Mouse (Mus musculus): ENCODE results near the gene Tcf7l1. TPM values are rescaled to one million over a fixed set of nuclear protein-coding genes. Genes with fewer than 3 reads are reported as not detected.
"Not testable (repeated sequence)": the region's sequence is repeated elsewhere in the genome, so short reads cannot be mapped to it uniquely, and the experiment has no call there.

Tcf7l1 gene
- 7.2 and 7.9 TPM in 2 replicates for polyA plus RNA-seq (2015; fragmentation: Nextera tagmentation; extraction: Ambion mirVana)

DNA sequence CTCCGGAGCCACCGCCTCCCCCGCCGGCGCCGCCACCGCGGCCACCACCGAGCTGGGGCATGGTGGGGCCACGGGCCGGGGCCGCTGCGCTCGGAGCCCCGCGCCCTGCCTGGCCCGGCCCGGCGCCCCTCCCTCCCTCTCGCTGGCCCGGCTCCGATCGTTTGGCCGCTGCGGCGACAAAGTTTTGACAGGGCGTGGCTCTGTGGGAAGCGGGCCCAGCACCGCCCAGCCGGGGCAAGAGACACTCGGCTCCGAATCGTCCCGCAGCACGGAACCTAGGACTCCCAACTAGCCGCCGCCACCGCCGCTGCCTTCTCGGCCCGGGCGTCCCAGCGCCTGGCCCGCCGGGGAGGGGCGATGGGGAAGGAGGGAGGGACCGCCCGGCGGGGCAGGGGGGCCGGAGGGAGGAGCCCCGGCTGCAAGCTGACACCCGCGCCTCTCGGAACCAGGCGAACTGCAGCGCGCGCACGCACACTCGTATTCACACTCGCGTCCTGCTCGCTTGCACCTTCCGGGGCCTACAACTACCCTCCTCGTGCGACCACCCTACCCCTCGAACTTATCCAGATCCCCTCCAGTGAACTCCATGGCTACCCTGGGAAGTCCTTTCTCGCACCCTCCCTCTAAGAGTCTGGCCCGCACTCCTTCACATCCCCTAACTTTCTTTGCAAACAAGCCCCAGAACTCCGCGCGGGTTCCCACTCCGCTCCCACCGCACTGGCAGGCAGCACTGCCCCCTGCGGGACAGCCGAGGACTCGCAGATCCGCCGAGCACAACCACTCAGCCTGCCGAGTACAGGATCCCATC lies at the start of gene Tcf7l1:
Gene Tcf7l1 (minus strand): TSS at position 363 of the 808 bp plus-strand sequence.
- H3K27me3 ChIP-seq, result peaks cover 14% of the 10 kb centered on the region
- H3K4me1 ChIP-seq (replicated peaks), result peaks cover 27% of the 10 kb centered on the region
- ATAC-seq (ENCODE audit: low FRiP score, low read depth), result peak; percentile 88
- peak within 1 kb of the TSS; percentile 68 for H3K4me3 ChIP-seq
- peak within 1 kb of the TSS; percentile 100 for H3K4me2 ChIP-seq
- H3K9me3 ChIP-seq, result no peaks in the 10 kb centered on the region
- H3K27ac ChIP-seq (replicated peaks), result peak within 1 kb of the TSS; percentile 80
- H3K36me3 ChIP-seq, result no peaks in the 10 kb centered on the region
- H3K9ac ChIP-seq, result peak within 1 kb of the TSS; percentile 59
- under 1% methylated on average over 61 of the region's 80 CpGs for WGBS

DNA sequence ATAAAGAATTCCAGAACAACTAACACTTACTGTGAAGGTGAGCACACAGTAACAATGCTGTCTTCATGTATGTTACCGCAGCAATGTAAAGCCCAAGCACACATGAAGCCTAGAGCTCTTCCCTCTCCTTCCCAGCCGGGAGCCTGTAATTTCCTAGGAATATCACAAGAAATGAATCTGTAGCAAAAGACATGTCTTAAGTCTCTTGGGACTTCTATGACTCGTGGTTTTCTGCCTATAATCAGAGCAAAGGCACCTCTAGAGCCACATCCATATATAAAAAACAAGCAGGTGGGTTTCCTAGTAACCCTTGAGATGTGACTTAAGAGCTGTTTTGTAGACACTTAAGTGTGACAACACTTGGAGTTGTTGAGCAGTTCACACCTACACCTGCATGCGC lies 48.7 kb upstream of the Tcf7l1 start:
- Histone ChIP-seq H3K9ac (no peak overlapping the region), H3K27me3 (no peaks in the 10 kb centered on the region), H3K4me1 (replicated peaks) (no peaks in the 10 kb centered on the region), H3K9me3 (no peaks in the 10 kb centered on the region), H3K36me3 (peaks cover 21% of the 10 kb centered on the region), H3K27ac (replicated peaks) (no peak overlapping the region), H3K4me3 (no peak overlapping the region), H3K4me2 (no peak overlapping the region)
- ATAC-seq (ENCODE audit: low FRiP score, low read depth), result no peak
- WGBS, result 87% methylated on average over 4 of the region's 4 CpGs

DNA sequence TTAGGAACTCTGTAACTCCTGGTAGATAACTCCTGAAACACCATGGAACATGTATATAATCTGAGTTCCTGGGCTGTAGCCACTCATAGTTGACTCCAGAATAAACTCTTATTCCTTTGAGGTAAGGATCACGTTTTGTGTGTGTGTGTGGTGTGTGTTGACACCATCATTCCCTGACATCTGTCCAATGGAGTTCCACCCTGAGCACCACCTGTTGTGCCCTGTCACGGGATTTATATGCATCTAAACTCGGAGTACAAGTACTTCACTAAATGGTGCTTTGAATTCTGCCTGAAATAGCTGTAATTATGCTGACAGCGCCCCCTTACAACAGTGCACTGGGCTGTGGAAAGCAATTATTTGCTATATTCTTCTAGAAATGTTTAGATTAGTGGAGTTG lies 45.5 kb upstream of the Tcf7l1 start:
- Histone ChIP-seq H3K4me1 (replicated peaks) (no peaks in the 10 kb centered on the region), H3K4me3 (no peak overlapping the region), H3K36me3 (peaks cover 1% of the 10 kb centered on the region; the same call in 1 of the 2 replicates), H3K27ac (replicated peaks) (no peak overlapping the region), H3K9me3 (no peaks in the 10 kb centered on the region), H3K9ac (no peak overlapping the region), H3K4me2 (no peak overlapping the region), H3K27me3 (no peaks in the 10 kb centered on the region)
- ATAC-seq (ENCODE audit: low FRiP score, low read depth), result no peak
- WGBS, result 68% methylated on average over 4 of the region's 4 CpGs

DNA sequence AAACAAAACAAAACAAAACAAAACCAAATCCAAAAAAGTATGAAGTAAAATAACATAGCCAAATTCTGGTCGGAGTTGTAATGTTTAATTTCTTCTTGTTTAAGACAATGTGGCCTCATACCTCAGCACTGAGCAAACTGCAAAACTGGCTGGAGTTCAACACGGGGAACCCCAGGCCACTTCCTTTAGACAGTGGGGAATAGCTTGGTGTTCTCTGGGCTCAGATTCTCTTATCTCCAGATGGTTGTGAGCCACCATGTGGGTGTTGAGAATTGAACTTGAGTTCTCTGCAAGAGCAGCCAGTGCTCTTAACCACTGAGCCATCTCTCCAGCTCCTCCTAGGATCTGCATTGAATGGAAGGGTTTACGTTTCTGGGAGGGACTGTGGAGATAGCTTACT lies 42.8 kb upstream of the Tcf7l1 start:
- 68% methylated on average over 3 of the region's 3 CpGs for WGBS
- no peak overlapping the region for H3K9ac ChIP-seq
- no peak for ATAC-seq (ENCODE audit: low FRiP score, low read depth)

DNA sequence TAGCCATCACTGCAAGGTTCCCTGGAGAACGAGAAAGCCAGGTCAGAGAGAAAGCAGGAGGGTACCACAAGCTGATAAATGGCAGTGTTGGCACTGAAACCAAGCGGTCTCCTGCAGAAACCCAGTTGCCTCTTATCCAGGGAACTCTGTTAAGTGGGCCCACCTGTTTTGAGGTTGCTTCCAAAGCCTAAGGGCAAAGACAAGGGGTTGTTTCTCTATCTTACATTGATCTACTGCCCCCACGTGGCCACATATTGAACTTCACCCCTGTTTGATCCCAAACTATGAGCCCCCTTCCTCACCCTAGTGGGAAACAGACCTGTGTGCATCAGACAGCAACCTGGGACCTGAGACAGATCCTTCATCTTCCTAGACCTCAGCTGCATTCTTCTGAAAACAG lies 42.2 kb upstream of the Tcf7l1 start:
- 32% methylated on average over 3 of the region's 3 CpGs for WGBS
- ATAC-seq (ENCODE audit: low FRiP score, low read depth), result 0 out of 2 replicates have a peak, but pooled peaks have one; percentile 7
- H3K4me3 ChIP-seq, result no peak overlapping the region

More for the DNA sequence above, 42.8 kb upstream of the Tcf7l1 start:
- H3K4me1 ChIP-seq (replicated peaks), result no peaks in the 10 kb centered on the region
- no peak overlapping the region for H3K4me3 ChIP-seq
- no peak overlapping the region for H3K4me2 ChIP-seq
- no peak overlapping the region for H3K27ac ChIP-seq (replicated peaks)
- H3K36me3 ChIP-seq, result no peaks in the 10 kb centered on the region
- H3K9me3 ChIP-seq, result no peaks in the 10 kb centered on the region
- no peaks in the 10 kb centered on the region for H3K27me3 ChIP-seq

DNA sequence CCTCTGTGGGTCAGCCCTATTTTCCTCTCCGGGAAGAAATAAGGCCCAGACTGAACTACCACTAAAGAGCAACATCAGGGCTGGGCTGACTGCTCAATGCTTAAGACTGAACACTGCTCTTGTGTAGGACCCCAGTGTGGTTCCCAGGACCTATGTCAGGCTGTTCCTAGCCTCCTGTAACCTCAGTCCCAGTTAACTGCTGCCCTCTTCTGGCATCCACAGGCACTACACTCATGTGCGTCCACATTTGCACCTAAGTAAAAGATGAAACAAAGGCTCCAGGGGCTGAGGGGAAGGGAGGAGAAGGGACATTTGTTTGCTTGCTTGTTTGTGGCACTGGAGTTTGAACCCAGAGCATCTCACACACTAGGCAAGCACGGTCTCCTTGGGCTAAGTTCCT lies 39.8 kb upstream of the Tcf7l1 start:
- Histone ChIP-seq H3K9ac (no peak overlapping the region), H3K4me2 (no peak overlapping the region), H3K4me1 (replicated peaks) (peaks cover 12% of the 10 kb centered on the region), H3K27me3 (no peaks in the 10 kb centered on the region), H3K9me3 (no peaks in the 10 kb centered on the region), H3K27ac (replicated peaks) (no peak overlapping the region), H3K36me3 (no peaks in the 10 kb centered on the region), H3K4me3 (no peak overlapping the region)
- no peak for ATAC-seq (ENCODE audit: low FRiP score, low read depth)
- 71% methylated on average over 3 of the region's 3 CpGs for WGBS

More for the DNA sequence above, 42.2 kb upstream of the Tcf7l1 start:
- Histone ChIP-seq H3K36me3 (no peaks in the 10 kb centered on the region), H3K9ac (no peak overlapping the region), H3K27me3 (no peaks in the 10 kb centered on the region), H3K4me1 (replicated peaks) (no peaks in the 10 kb centered on the region), H3K4me2 (no peak overlapping the region), H3K9me3 (no peaks in the 10 kb centered on the region), H3K27ac (replicated peaks) (no peak overlapping the region)

DNA sequence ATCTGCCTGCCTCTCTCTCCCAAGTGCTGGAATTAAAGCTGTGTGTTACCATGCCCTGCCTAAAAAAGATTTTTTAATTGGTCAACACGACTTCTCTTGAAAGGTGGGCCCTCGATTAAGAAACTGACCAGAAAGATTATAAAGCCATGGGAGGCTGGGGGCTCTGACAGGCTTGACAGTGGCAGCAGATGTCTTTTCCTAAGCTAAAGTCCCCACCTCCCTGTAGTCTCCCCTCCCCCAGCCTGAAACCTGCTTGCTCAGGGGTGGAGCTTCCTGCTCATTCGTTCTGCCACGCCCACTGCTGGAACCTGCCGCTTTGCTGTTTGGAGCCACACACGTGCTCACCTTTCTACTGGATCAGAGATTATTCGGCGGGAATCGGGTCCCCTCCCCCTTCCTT lies 39.0 kb upstream of the Tcf7l1 start:
- not testable (repeated sequence) for ATAC-seq (ENCODE audit: low FRiP score, low read depth); H3K9ac ChIP-seq; H3K4me3 ChIP-seq; H3K36me3 ChIP-seq; H3K9me3 ChIP-seq; H3K27ac ChIP-seq (replicated peaks); H3K27me3 ChIP-seq
- Histone ChIP-seq H3K4me2 (peak overlapping the region; percentile 35), H3K4me1 (replicated peaks) (peaks cover 12% of the 10 kb centered on the region)
- 9% methylated on average over 9 of the region's 9 CpGs for WGBS

DNA sequence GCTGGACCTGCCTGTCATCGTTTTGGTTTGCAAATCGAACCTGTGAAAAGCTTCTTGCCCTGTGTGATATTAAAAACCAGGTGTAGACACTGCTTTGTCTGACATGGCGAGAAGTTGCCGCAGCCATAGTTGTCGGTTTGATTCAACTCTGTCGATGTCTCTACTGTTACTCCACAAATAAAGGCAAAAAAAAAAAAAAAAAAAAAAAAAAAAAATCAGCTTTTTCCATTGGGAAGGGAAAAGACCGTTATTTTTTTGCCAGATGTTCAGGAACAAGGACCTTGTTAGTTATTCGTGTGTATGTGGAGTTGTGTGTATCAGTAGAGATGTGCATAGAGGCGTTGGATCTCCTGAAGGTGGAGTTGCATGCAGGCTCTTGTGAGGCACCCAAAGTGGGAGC lies 36.7 kb upstream of the Tcf7l1 start:
- WGBS, result 46% methylated on average over 9 of the region's 9 CpGs
- H3K4me2 ChIP-seq, result peak overlapping the region; percentile 54

DNA sequence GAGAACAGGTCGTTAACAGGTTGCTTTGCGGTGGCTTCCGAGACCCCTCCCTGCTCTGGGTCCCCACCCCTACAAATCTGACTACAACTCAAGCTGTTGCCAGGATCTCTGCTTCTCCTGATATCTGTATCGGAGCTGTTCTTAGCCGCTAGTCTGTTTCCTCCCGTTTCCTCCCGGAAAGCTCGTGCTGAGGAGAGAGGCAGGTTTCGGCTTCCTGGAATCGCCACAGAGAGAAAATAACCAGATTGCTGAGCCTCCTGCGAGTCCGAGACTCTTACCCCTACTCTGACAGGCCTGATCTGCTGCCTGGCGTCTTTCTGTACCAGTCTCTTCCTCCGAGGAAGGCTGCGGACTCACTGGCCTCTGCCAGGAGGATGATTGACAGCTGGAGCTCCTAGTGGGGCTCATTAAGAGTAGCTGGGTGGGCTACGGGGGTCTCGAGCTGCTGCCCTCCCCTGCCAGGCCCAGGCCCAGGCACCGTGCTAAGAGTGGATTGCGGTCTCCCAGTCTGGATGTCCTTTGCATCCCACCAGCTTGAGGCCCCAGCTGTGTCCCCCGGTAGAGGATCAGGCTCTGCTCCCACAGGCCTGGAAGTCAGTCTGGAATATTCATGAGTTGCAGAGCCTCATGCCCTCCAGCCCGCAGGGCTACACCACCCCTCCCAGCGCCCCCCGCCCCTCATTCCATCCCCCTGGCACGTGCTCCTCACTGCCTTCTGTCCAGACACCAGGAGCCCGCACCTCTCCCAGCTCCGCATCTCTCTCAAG lies 36.1 kb upstream of the Tcf7l1 start:
- Histone ChIP-seq H3K27ac (replicated peaks) (no peak overlapping the region), H3K27me3 (no peaks in the 10 kb centered on the region), H3K9ac (no peak overlapping the region), H3K9me3 (no peaks in the 10 kb centered on the region), H3K4me1 (replicated peaks) (peaks cover 12% of the 10 kb centered on the region), H3K4me3 (peak overlapping the region; percentile 22), H3K4me2 (peak overlapping the region; percentile 54), H3K36me3 (no peaks in the 10 kb centered on the region)
- peak; percentile 70 for ATAC-seq (ENCODE audit: low FRiP score, low read depth)
- 4% methylated on average over 26 of the region's 26 CpGs for WGBS

More for the DNA sequence above, 36.7 kb upstream of the Tcf7l1 start:
- no peaks in the 10 kb centered on the region for H3K36me3 ChIP-seq
- H3K4me3 ChIP-seq, result 0 out of 2 replicates have a peak overlapping the region, but pooled peaks have one; percentile 22
- H3K27ac ChIP-seq (replicated peaks), result no peak overlapping the region
- no peak overlapping the region for H3K9ac ChIP-seq
- no peak for ATAC-seq (ENCODE audit: low FRiP score, low read depth)
- H3K9me3 ChIP-seq, result no peaks in the 10 kb centered on the region
- peaks cover 12% of the 10 kb centered on the region for H3K4me1 ChIP-seq (replicated peaks)
- no peaks in the 10 kb centered on the region for H3K27me3 ChIP-seq

DNA sequence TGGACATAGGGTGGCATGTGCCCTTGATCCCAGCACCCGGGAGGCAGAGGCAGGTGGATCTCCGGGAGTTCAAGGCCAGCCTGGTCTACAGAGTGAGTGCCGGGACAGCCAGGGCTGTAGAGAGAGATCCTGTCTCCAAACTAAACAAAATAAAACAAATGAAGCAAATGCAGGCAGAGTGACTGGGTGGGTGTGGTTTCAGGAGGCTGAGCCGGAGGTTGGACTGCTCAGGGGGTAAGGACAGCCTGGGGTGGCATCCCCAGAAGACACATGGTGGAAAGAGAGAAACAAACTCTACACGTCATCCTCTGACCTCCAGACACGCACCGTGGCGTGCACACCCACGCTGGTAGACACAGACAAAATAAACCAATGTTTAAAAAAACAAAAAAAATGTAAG lies 24.4 kb upstream of the Tcf7l1 start:
- no peak overlapping the region for H3K4me3 ChIP-seq
- ATAC-seq (ENCODE audit: low FRiP score, low read depth), result no peak
- no peaks in the 10 kb centered on the region for H3K4me1 ChIP-seq (replicated peaks)
- no peak overlapping the region for H3K9ac ChIP-seq
- no peaks in the 10 kb centered on the region for H3K27me3 ChIP-seq
- H3K9me3 ChIP-seq, result no peaks in the 10 kb centered on the region
- no peaks in the 10 kb centered on the region for H3K36me3 ChIP-seq
- H3K27ac ChIP-seq (replicated peaks), result no peak overlapping the region
- 78% methylated on average over 9 of the region's 9 CpGs for WGBS
- H3K4me2 ChIP-seq, result no peak overlapping the region

DNA sequence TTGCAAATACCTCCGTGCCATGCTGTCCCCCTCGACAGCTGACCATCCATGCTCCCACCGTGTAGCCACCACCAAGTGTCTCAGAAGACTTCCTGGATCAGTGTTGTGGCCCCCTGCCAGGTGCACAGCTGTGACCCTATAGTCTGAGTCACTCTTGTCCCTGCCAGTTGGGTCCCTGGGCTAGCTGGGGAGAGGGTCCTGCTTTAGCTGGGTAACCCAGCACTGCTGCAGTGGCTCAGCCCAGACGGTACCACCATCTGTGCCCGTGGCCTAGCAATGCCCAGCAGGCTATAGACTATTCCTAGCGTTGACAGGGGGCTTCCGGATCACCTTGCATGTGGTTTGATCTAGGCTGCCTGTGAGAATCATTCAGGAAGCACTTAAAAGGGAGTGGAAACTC lies 21.2 kb upstream of the Tcf7l1 start:
- ATAC-seq (ENCODE audit: low FRiP score, low read depth), result no peak
- no peaks in the 10 kb centered on the region for H3K27me3 ChIP-seq
- H3K4me3 ChIP-seq, result no peak overlapping the region
- WGBS, result 69% methylated on average over 7 of the region's 7 CpGs
- no peak overlapping the region for H3K27ac ChIP-seq (replicated peaks)
- H3K4me2 ChIP-seq, result no peak overlapping the region
- H3K4me1 ChIP-seq (replicated peaks), result no peaks in the 10 kb centered on the region
- no peaks in the 10 kb centered on the region for H3K9me3 ChIP-seq
- no peaks in the 10 kb centered on the region for H3K36me3 ChIP-seq
- no peak overlapping the region for H3K9ac ChIP-seq

DNA sequence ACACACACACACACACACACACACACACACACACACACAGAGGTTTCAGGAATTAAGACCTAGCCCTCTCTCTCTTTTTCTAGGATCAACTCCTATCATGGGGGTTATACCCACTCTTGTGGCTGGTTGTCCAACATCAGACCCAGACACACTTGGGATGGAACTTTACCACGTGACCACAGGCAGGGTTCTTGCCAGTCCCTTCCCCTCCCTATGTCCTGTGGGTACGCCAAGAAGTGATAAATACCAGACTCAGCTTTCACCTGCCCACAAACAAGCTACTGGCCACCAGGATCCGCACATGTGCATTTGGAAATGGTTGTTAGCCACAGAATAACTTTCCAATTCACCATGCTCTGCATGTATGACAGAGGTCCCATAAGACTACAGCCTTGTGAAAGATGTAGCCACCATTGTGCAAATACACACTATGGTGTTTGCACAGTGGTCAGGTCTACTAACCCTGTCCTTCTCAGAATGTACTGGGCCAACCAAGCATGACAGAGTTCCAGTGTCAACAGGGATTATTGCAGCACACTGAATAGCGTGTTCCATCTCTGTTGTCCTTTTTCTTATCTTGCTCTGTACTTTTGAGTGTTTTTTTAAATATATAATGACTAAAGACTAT lies 20.6 kb upstream of the Tcf7l1 start:
- no peaks in the 10 kb centered on the region for H3K27me3 ChIP-seq
- H3K4me3 ChIP-seq, result no peak overlapping the region
- no peak overlapping the region for H3K27ac ChIP-seq (replicated peaks)
- no peaks in the 10 kb centered on the region for H3K9me3 ChIP-seq
- H3K4me1 ChIP-seq (replicated peaks), result no peaks in the 10 kb centered on the region
- no peak overlapping the region for H3K4me2 ChIP-seq
- H3K9ac ChIP-seq, result no peak overlapping the region
- H3K36me3 ChIP-seq, result no peaks in the 10 kb centered on the region
- ATAC-seq (ENCODE audit: low FRiP score, low read depth), result no peak
- 74% methylated on average over 4 of the region's 4 CpGs for WGBS
